Mouse (Mus musculus) kidney, postnatal 36 days (tissue): ENCODE data around the gene Ryr2.

Experiments
- DNase-seq, 2 experiments: peaks; one replicate each; pipeline ENCODE4 v3.0.0; 2021 to 2022; ENCODE audit warnings: mixed read lengths in 2 of 2

The Ryr2 gene

DNA sequence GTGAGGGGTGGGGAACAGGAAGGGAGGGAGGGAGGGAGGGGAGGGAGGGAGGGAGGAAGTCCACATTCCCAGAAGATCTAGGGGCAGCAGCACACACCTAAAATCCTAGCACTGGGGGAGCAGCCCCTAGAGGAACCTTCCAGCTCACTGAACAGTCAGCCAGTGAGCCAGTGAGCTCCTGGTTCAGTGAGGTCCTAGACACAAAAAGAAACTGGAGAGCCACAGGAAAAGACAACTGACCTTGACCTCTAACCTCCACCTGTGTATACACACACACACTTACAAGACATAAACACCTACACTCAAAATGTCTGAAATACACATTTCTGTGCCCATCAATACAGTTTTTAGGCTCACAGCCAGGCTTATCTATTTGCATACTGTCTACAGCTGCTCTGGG is 173.4 kb downstream of the Ryr2 start:
- DNase-seq, result no peak

GRCm38 (mm10) chr13:11928709-11929108 is 178.0 kb downstream of the Ryr2 start:
- DNase-seq, result no peak

- no peak for DNase-seq
Observed at GRCm38 (mm10) chr13:11927727-11928126, 179.0 kb downstream of the Ryr2 start.

DNA sequence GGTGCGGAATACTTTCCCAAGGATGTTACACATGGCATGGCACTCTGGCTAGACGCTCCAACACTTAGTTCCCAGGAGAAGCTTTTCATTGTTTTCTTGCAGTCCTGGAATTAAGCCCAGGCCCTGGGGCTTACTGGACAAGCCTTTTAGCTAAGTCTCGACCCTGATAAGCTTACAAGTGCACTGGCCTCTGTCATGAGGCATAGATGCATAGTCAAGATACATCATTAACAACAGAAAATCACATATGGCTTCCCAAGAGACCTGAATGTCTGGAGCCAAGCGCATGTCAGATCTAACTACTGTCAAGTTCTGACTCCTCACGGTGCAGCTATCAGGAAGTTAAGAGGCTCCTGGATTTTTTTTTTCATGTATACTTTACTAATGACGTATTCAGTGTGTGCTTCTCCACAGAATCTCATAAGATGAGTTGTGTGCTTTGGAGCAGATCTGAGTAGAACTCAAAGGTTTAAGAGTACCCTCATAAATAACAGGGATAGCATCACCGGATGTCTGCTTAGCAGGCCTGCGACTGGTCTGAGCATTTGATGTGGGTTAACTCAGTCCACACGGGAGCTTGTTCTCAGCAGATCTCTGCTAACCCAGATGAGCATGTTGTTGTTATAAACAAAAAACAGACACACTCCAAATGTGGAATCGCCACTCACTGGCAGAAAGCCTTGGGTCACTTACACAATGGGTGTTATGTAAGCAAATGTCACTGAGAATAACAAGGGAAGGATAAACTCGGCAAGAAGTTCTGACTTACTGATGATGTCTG is 179.8 kb downstream of the Ryr2 start:
- DNase-seq, result no peak

GRCm38 (mm10) chr13:11926215-11926614 is 180.5 kb downstream of the Ryr2 start:
- no peak for DNase-seq

- no peak for DNase-seq
Observed at GRCm38 (mm10) chr13:11924732-11925131, 182.0 kb downstream of the Ryr2 start.

DNA sequence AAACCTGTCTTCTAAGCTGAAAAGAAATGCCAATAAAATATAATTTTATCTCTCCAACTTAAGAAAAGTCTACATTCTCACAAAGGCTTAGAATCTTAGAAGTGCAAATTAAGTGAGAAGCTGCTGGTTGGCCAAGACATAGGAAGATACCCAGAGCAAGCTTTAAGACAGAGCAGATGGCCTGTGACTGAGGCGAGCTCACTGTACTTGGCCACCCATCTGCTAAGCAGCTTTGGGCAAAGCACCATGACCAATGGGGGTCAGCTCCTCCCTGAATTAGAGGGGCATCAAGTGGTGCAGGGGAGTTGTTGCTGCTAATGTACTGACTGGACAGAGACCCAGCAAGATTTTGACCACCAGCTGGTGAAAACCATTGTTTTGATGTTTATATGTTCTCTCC is 186.2 kb downstream of the Ryr2 start:
- DNase-seq, result no peak

- DNase-seq, result no peak
Observed at GRCm38 (mm10) chr13:11919448-11919847, 187.3 kb downstream of the Ryr2 start.

DNA sequence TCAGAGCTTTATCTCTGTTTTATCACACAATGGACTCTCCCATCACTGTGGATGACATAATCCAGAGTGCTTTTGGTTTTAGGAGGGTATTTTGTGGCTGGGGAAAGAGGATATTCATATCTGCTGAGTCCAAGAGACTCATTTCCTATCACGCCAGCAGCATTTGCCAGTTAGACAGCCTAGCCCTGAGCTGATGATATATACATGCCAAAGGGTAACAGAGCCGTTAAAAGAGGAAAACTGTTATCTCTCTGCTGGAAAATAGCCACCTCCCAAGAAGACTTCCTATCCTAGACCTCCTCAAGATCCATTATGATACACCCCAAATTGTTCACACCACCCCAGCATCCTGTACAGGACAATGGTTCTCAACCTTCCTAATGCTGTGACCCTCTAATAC is 191.1 kb downstream of the Ryr2 start:
- DNase-seq, result no peak

- no peak for DNase-seq
Observed at GRCm38 (mm10) chr13:11914682-11915081, 192.1 kb downstream of the Ryr2 start.

DNA sequence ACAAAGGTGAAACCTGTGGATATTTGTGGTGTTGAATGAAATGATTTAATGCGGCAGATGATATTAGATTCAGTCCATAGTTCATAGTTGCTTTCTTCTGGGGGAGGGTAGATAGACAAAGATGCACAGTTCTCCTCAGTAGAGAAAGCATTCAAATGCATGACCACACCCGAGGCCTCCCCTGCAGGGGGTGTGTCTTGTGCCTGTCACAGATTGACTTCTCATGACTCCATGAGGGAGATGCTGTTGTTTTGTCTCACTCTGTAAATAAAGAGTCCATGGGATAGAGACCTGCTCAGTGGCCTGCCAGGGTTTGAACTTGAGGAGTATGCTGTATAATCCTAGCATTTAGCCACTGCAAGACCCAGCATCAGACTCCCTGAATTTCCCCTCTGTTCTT is 194.5 kb downstream of the Ryr2 start:
- DNase-seq, result no peak

- no peak for DNase-seq
Observed at GRCm38 (mm10) chr13:11908123-11908522, 198.6 kb downstream of the Ryr2 start.

- no peak for DNase-seq
Observed at GRCm38 (mm10) chr13:11905126-11905525, 201.6 kb downstream of the Ryr2 start.

DNA sequence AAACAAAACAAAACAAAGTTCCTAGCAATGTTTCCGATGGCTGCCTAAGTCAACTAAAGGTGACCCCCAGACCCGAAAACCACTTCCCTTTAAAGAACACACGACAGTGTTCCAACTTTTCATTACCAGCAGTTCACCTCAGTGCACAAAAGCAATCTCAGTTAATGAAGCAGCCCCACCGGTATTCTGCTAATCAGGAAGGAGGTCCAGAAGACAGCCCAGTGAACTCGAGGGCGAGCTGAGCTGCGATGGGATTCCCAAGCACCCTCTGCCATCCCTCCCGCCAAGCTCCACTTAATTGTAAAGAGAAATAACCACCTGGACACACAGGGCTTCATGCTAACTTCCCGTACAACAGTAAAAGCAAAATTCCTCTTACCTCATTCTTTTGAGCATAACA is 203.5 kb downstream of the Ryr2 start:
- DNase-seq, result no peak

DNA sequence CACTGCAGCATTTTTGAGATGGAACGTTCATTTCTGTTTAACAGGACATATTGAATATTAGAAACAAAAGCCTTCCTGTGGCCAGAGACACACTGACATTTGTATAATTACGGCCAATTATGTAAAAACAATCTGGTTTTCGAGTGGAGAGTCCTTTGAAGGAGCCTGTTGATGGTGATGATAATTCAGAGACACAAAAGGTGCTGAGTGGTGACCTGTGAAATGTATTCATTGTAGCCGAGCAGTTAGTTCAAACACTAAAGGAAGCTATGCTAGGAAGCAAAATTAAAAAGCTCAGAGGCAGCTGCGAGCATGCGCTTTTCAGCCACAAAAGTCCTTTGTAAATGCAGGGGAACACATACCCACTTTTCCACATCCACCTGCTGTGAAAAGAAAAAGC is 203.9 kb downstream of the Ryr2 start:
- DNase-seq, result no peak

DNA sequence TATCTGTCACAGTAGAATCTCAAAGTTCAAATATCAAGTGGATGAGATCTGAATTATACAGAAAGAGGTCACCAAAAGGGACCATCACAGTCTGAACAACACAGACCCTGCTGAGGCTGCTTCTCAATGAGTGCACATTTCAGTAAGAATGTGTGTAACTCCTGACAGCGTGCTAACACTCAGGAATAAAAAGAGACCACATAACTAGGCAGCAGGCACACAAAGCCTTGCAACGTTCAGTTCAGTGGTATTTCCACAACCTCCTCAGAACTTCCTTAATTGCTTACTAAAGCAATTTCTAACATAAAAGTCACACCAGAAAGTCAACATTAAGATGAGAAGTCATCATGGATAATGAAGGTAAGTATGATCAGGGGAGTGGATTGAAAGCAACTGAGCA is 206.1 kb downstream of the Ryr2 start:
- DNase-seq, result no peak

DNA sequence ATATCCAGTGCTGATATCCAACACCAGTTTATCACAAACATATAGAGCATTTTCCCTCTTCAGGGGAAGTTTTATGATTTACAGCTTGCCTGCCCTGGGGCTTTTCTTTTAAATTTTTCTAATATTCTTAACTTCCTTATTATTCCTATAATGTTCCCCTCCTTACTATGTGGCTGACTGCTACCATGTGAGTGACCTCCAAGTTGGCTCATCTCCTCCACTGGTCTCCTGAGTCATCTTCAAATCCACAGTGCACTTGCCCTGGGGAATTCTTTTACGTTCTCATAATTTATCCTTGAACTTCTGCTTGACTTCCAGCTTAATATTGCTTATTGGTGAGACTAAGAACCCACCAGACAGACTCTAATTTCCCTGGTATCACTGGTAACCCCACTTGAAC is 211.1 kb downstream of the Ryr2 start:
- no peak for DNase-seq

GRCm38 (mm10) chr13:11891739-11892138 is 215.0 kb downstream of the Ryr2 start:
- no peak for DNase-seq

- DNase-seq, result no peak
Observed at GRCm38 (mm10) chr13:11891115-11891514, 215.6 kb downstream of the Ryr2 start.

DNA sequence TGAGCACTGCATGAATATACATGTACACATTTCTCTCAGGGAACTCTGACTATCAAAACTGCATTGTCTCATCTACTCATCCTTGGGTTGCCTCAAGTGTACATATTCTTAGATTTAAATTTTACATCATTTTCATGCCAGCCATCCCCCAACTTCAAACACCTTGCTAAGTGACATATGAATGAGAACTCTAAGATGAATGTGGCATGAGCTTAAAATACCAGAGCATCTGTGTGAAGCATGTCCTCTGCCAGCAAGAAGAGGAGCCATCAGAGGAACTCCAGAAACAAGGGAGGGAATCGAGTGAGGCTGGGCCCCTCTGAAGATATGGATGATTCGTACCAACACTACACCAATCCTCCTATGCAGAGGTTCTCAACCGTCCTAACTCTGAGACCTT is 222.6 kb downstream of the Ryr2 start:
- no peak for DNase-seq

GRCm38 (mm10) chr13:11882359-11882758 is 224.4 kb downstream of the Ryr2 start:
- DNase-seq, result no peak

- no peak for DNase-seq
Observed at GRCm38 (mm10) chr13:11880503-11881227, 226.1 kb downstream of the Ryr2 start.

- DNase-seq, result no peak
Observed at GRCm38 (mm10) chr13:11879037-11879436, 227.7 kb downstream of the Ryr2 start.

- DNase-seq, result peak in 1 of 2 experiments; percentile 3
Observed at GRCm38 (mm10) chr13:11874852-11875251, 231.9 kb downstream of the Ryr2 start.
